Mouse (Mus musculus): ENCODE measurements at regions not wholly inside any gene's neighbourhood (a gene's known extent, or its start where the extent isn't known, plus 50 kb on each side); places are given as distances from the start of the nearest gene placed in this dataset.
A peak's percentile ranks its signal among the peaks of the same experiment; 100 is the strongest.

- Histone ChIP-seq H3K36me3 (ENCODE audit: insufficient read depth) (no peaks in the 10 kb centered on the region), H3K4me1 (ENCODE audit: insufficient read depth) (no peaks in the 10 kb centered on the region), H3K27ac (ENCODE audit: low read depth) (peak overlapping the region; percentile 68), H3K4me2 (no peak overlapping the region), H3K9ac (no peak overlapping the region), H3K27me3 (ENCODE audit: insufficient read depth, low read length) (no peaks in the 10 kb centered on the region), H3K4me3 (ENCODE audit: low read depth, low read length) (no peak overlapping the region), H3K9me3 (ENCODE audit: low read depth, low read length) (no peaks in the 10 kb centered on the region)
- DNase-seq, result no peak
- WGBS, result 54% methylated on average over 18 of the region's 18 CpGs
- ATAC-seq (ENCODE audit: insufficient read depth), result no peak
- TF ChIP-seq CTCF (IDR thresholded peaks at IDR 0.05; ENCODE audit: low read depth), result no peak
Measured at GRCm38 (mm10) chr10:117456904-117457700, 77.3 kb upstream of the Cpsf6 start.

- no peak overlapping the region for H3K9ac ChIP-seq
- no peak for TF ChIP-seq CTCF (IDR thresholded peaks at IDR 0.05; ENCODE audit: low read depth)
Measured at GRCm38 (mm10) chr10:117456427-117456826, 76.6 kb upstream of the Cpsf6 start.

GRCm38 (mm10) chr10:117455595-117456302 lies 75.9 kb upstream of the Cpsf6 start:
- Histone ChIP-seq H3K27ac (ENCODE audit: low read depth) (peak overlapping the region; percentile 68), H3K4me1 (ENCODE audit: insufficient read depth) (no peaks in the 10 kb centered on the region), H3K9ac (no peak overlapping the region), H3K4me3 (ENCODE audit: low read depth, low read length) (no peak overlapping the region), H3K4me2 (no peak overlapping the region), H3K36me3 (ENCODE audit: insufficient read depth) (no peaks in the 10 kb centered on the region), H3K9me3 (ENCODE audit: low read depth, low read length) (no peaks in the 10 kb centered on the region), H3K27me3 (ENCODE audit: insufficient read depth, low read length) (no peaks in the 10 kb centered on the region)
- peak; percentile 86 for ATAC-seq (ENCODE audit: insufficient read depth)
- WGBS, result 52% methylated on average over 9 of the region's 9 CpGs
- DNase-seq, result peak; percentile 89
- peak; percentile 79 for TF ChIP-seq CTCF (IDR thresholded peaks at IDR 0.05; ENCODE audit: low read depth)

More at GRCm38 (mm10) chr10:117456427-117456826, 76.6 kb upstream of the Cpsf6 start:
- Histone ChIP-seq H3K27me3 (ENCODE audit: insufficient read depth, low read length) (no peaks in the 10 kb centered on the region), H3K27ac (ENCODE audit: low read depth) (peak overlapping the region; percentile 68), H3K9me3 (ENCODE audit: low read depth, low read length) (no peaks in the 10 kb centered on the region), H3K36me3 (ENCODE audit: insufficient read depth) (no peaks in the 10 kb centered on the region), H3K4me2 (no peak overlapping the region), H3K4me1 (ENCODE audit: insufficient read depth) (no peaks in the 10 kb centered on the region), H3K4me3 (ENCODE audit: low read depth, low read length) (no peak overlapping the region)
- 40% methylated on average over 8 of the region's 8 CpGs for WGBS
- ATAC-seq (ENCODE audit: insufficient read depth) (no peak), DNase-seq (no peak)

- no peaks in the 10 kb centered on the region for H3K27me3 ChIP-seq (ENCODE audit: insufficient read depth, low read length)
- no peaks in the 10 kb centered on the region for H3K36me3 ChIP-seq (ENCODE audit: insufficient read depth)
- ATAC-seq (ENCODE audit: insufficient read depth) (peak; percentile 10; the same call in 1 of the 2 replicates), DNase-seq (no peak)
- H3K9me3 ChIP-seq (ENCODE audit: low read depth, low read length), result no peaks in the 10 kb centered on the region
- H3K4me3 ChIP-seq (ENCODE audit: low read depth, low read length), result no peak overlapping the region
- no peak overlapping the region for H3K9ac ChIP-seq
- H3K4me2 ChIP-seq, result no peak overlapping the region
- H3K27ac ChIP-seq (ENCODE audit: low read depth), result no peak overlapping the region
- 55% methylated on average over 12 of the region's 12 CpGs for WGBS
- TF ChIP-seq CTCF (IDR thresholded peaks at IDR 0.05; ENCODE audit: low read depth), result no peak
- H3K4me1 ChIP-seq (ENCODE audit: insufficient read depth), result no peaks in the 10 kb centered on the region
Measured at GRCm38 (mm10) chr10:117454711-117455591, 75.1 kb upstream of the Cpsf6 start.

GRCm38 (mm10) chr10:117454171-117454500 lies 74.3 kb upstream of the Cpsf6 start:
- ATAC-seq (ENCODE audit: insufficient read depth) (no peak), DNase-seq (no peak)
- Histone ChIP-seq H3K27me3 (ENCODE audit: insufficient read depth, low read length) (no peaks in the 10 kb centered on the region), H3K27ac (ENCODE audit: low read depth) (no peak overlapping the region), H3K4me2 (no peak overlapping the region), H3K4me1 (ENCODE audit: insufficient read depth) (no peaks in the 10 kb centered on the region), H3K9ac (no peak overlapping the region), H3K36me3 (ENCODE audit: insufficient read depth) (no peaks in the 10 kb centered on the region), H3K9me3 (ENCODE audit: low read depth, low read length) (no peaks in the 10 kb centered on the region), H3K4me3 (ENCODE audit: low read depth, low read length) (no peak overlapping the region)
- 90% methylated on average over 3 of the region's 3 CpGs for WGBS
- no peak for TF ChIP-seq CTCF (IDR thresholded peaks at IDR 0.05; ENCODE audit: low read depth)

- DNase-seq (no peak), ATAC-seq (ENCODE audit: insufficient read depth) (no peak)
- Histone ChIP-seq H3K9ac (no peak overlapping the region), H3K36me3 (ENCODE audit: insufficient read depth) (no peaks in the 10 kb centered on the region), H3K27ac (ENCODE audit: low read depth) (no peak overlapping the region), H3K9me3 (ENCODE audit: low read depth, low read length) (no peaks in the 10 kb centered on the region), H3K4me1 (ENCODE audit: insufficient read depth) (no peaks in the 10 kb centered on the region), H3K4me3 (ENCODE audit: low read depth, low read length) (no peak overlapping the region), H3K4me2 (no peak overlapping the region), H3K27me3 (ENCODE audit: insufficient read depth, low read length) (no peaks in the 10 kb centered on the region)
- 80% methylated on average over 7 of the region's 7 CpGs for WGBS
- no peak for TF ChIP-seq CTCF (IDR thresholded peaks at IDR 0.05; ENCODE audit: low read depth)
Measured at GRCm38 (mm10) chr10:117453406-117454170, 73.8 kb upstream of the Cpsf6 start.

Data from lung, embryonic 14.5 days (tissue).